Mouse (Mus musculus) liver (tissue): ENCODE results near the gene Scnn1a.
"Not testable (repeated sequence)": the region's sequence is repeated elsewhere in the genome, so short reads cannot be mapped to it uniquely, and the experiment has no call there.

Experiments used
- DNase-seq: peaks from one replicate; pipeline ENCODE4 v3.0.0-alpha.2; 2020; ENCODE audit warnings: mixed read lengths

The Scnn1a gene

GRCm38 (mm10) chr6:125320323-125320722, at the start of gene Scnn1a:
Gene Scnn1a (plus strand): TSS chr6:125320659.
- no peak for DNase-seq

- DNase-seq, result peak; percentile 78
Measured at GRCm38 (mm10) chr6:125271455-125272227, 48.8 kb upstream of the Scnn1a start.

GRCm38 (mm10) chr6:125272228-125272785, 48.2 kb upstream of the Scnn1a start:
- DNase-seq, result no peak

- DNase-seq, result peak; percentile 41
Measured at GRCm38 (mm10) chr6:125274841-125275563, 45.5 kb upstream of the Scnn1a start.

GRCm38 (mm10) chr6:125279729-125280128, 40.7 kb upstream of the Scnn1a start:
- no peak for DNase-seq

GRCm38 (mm10) chr6:125282721-125283120, 37.7 kb upstream of the Scnn1a start:
- DNase-seq, result not testable (repeated sequence)

GRCm38 (mm10) chr6:125284250-125284649, 36.2 kb upstream of the Scnn1a start:
- no peak for DNase-seq

- no peak for DNase-seq
Measured at GRCm38 (mm10) chr6:125284751-125285150, 35.7 kb upstream of the Scnn1a start.

GRCm38 (mm10) chr6:125285890-125286289, 34.6 kb upstream of the Scnn1a start, which contains the start of gene Tuba3a:
Gene Tuba3a (minus strand): TSS chr6:125286042.
- DNase-seq, result no peak

GRCm38 (mm10) chr6:125286944-125287343, 33.5 kb upstream of the Scnn1a start:
- DNase-seq, result no peak

- no peak for DNase-seq
Measured at GRCm38 (mm10) chr6:125288730-125289129, 31.7 kb upstream of the Scnn1a start.

GRCm38 (mm10) chr6:125291329-125291728, 29.1 kb upstream of the Scnn1a start:
- DNase-seq, result no peak

- DNase-seq, result no peak
Measured at GRCm38 (mm10) chr6:125292256-125292655, 28.2 kb upstream of the Scnn1a start.

GRCm38 (mm10) chr6:125294049-125294448, 26.4 kb upstream of the Scnn1a start:
- DNase-seq, result no peak

- DNase-seq, result no peak
Measured at GRCm38 (mm10) chr6:125297149-125297820, 23.2 kb upstream of the Scnn1a start.

GRCm38 (mm10) chr6:125300982-125301381, 19.5 kb upstream of the Scnn1a start:
- no peak for DNase-seq

- DNase-seq, result no peak
Measured at GRCm38 (mm10) chr6:125302231-125302982, 18.1 kb upstream of the Scnn1a start.

GRCm38 (mm10) chr6:125303242-125303641, 17.2 kb upstream of the Scnn1a start:
- no peak for DNase-seq

- DNase-seq, result not testable (repeated sequence)
Measured at GRCm38 (mm10) chr6:125304408-125304807, 16.1 kb upstream of the Scnn1a start.

- no peak for DNase-seq
Measured at GRCm38 (mm10) chr6:125305465-125305864, 15.0 kb upstream of the Scnn1a start.

- DNase-seq, result no peak
Measured at GRCm38 (mm10) chr6:125307091-125307490, 13.4 kb upstream of the Scnn1a start.

- DNase-seq, result no peak
Measured at GRCm38 (mm10) chr6:125308921-125309320, 11.5 kb upstream of the Scnn1a start.
